Mouse (Mus musculus) neural tube, embryonic 13.5 days (tissue): Measurements from ENCODE around the gene Fam19a3. TPM values are rescaled to one million over a fixed set of nuclear protein-coding genes. Genes with fewer than 3 reads are reported as not detected.

Experiments used
- ATAC-seq: fragments of 200-750 bp; cut with Nextera tagmentation; 2 replicates; pipeline ENCODE4 v1.8.0; 2017; ENCODE audit warnings: low read depth, mild to moderate bottlenecking, moderate TSS enrichment, moderate library complexity
- H3K27ac ChIP-seq: fragments of 300-500 bp; sonication (generic); replicated peaks from 2 replicates; pipeline ENCODE4 v1.5.1; 2015; ENCODE audit warnings: moderate library complexity, mild to moderate bottlenecking, inconsistent platforms
- H3K27me3 ChIP-seq: fragments of 300-500 bp; sonication (generic); 2 replicates; pipeline ENCODE4 v1.6.1; 2015; ENCODE audit warnings: mild to moderate bottlenecking, inconsistent platforms
- H3K36me3 ChIP-seq: fragments of 300-500 bp; sonication (generic); 2 replicates; pipeline ENCODE4 v1.6.1; 2015; ENCODE audit warnings: mild to moderate bottlenecking, inconsistent platforms
- H3K4me1 ChIP-seq: fragments of 300-500 bp; sonication (generic); replicated peaks from 2 replicates; pipeline ENCODE4 v1.6.1; 2015; ENCODE audit warnings: inconsistent platforms
- H3K4me2 ChIP-seq: fragments of 300-500 bp; sonication (generic); 2 replicates; pipeline ENCODE4 v1.6.1; 2015; ENCODE audit warnings: inconsistent platforms, mild to moderate bottlenecking, moderate library complexity
- H3K4me3 ChIP-seq: fragments of 300-500 bp; sonication (generic); 2 replicates; pipeline ENCODE4 v1.5.1; 2015; ENCODE audit warnings: mild to moderate bottlenecking, inconsistent platforms
- H3K9ac ChIP-seq: fragments of 300-500 bp; sonication (generic); 2 replicates; pipeline ENCODE4 v1.6.1; 2015; ENCODE audit warnings: moderate library complexity, mild to moderate bottlenecking, inconsistent platforms
- H3K9me3 ChIP-seq: fragments of 300-500 bp; sonication (generic); 2 replicates; pipeline ENCODE4 v1.6.1; 2016; ENCODE audit warnings: inconsistent platforms
- WGBS: fragments of 180-500 bp; shearing (Covaris S2); methylation state at CpG from one replicate; pipeline ENCODE4 v1.1.7; 2015; 5-methylcytosine and 5-hydroxymethylcytosine counted together
- polyA plus RNA-seq: library from polyadenylated mRNA; unstranded; fragments of >200 nt; fragmentation: Nextera tagmentation; extraction: Ambion mirVana; gene quantifications from 2 replicates; pipeline ENCODE4 v1.2.1, GENCODE M21; 2015

The Fam19a3 gene
- polyA plus RNA-seq, 1 experiment from 2014 or later, result not detected

GRCm38 (mm10) chr3:104743864-104744263 lies 37.8 kb downstream of the Fam19a3 start:
- H3K27me3 ChIP-seq, result no peaks in the 10 kb centered on the region
- WGBS, result 83% methylated on average over 1 of the region's 1 CpGs
- no peak overlapping the region for H3K4me2 ChIP-seq
- H3K4me1 ChIP-seq, result no peaks in the 10 kb centered on the region
- H3K4me3 ChIP-seq, result no peak overlapping the region
- no peaks in the 10 kb centered on the region for H3K9me3 ChIP-seq
- H3K27ac ChIP-seq, result no peak overlapping the region
- H3K9ac ChIP-seq, result no peak overlapping the region
- H3K36me3 ChIP-seq, result no peaks in the 10 kb centered on the region
- no peak for ATAC-seq

- Histone ChIP-seq H3K27me3 (no peaks in the 10 kb centered on the region), H3K4me3 (no peak overlapping the region), H3K9me3 (no peaks in the 10 kb centered on the region), H3K36me3 (no peaks in the 10 kb centered on the region), H3K4me2 (no peak overlapping the region), H3K4me1 (no peaks in the 10 kb centered on the region), H3K9ac (no peak overlapping the region), H3K27ac (no peak overlapping the region)
- 50% methylated on average over 1 of the region's 1 CpGs for WGBS
- no peak for ATAC-seq
These were observed 38.5 kb downstream of the Fam19a3 start for GRCm38 (mm10) chr3:104743161-104743560.

GRCm38 (mm10) chr3:104741954-104742353 lies 39.7 kb downstream of the Fam19a3 start:
- no peaks in the 10 kb centered on the region for H3K36me3 ChIP-seq
- H3K4me1 ChIP-seq, result no peaks in the 10 kb centered on the region
- H3K9ac ChIP-seq, result no peak overlapping the region
- H3K27me3 ChIP-seq, result no peaks in the 10 kb centered on the region
- no peak for ATAC-seq
- no peak overlapping the region for H3K4me3 ChIP-seq
- 86% methylated on average over 3 of the region's 3 CpGs for WGBS
- no peaks in the 10 kb centered on the region for H3K9me3 ChIP-seq
- no peak overlapping the region for H3K4me2 ChIP-seq
- no peak overlapping the region for H3K27ac ChIP-seq

- Histone ChIP-seq H3K9me3 (no peaks in the 10 kb centered on the region), H3K27ac (no peak overlapping the region), H3K4me1 (no peaks in the 10 kb centered on the region), H3K27me3 (0 out of 2 replicates have a peak, but pooled peaks cover 4% of the 10 kb centered on the region), H3K4me2 (no peak overlapping the region), H3K36me3 (no peaks in the 10 kb centered on the region), H3K9ac (no peak overlapping the region), H3K4me3 (no peak overlapping the region)
- WGBS, result 72% methylated on average over 7 of the region's 7 CpGs
- no peak for ATAC-seq
These were observed 47.0 kb downstream of the Fam19a3 start for GRCm38 (mm10) chr3:104734654-104735053.

- Histone ChIP-seq H3K4me1 (no peaks in the 10 kb centered on the region), H3K27me3 (0 out of 2 replicates have a peak, but pooled peaks cover 4% of the 10 kb centered on the region), H3K27ac (no peak overlapping the region), H3K9me3 (no peaks in the 10 kb centered on the region), H3K9ac (no peak overlapping the region), H3K36me3 (no peaks in the 10 kb centered on the region), H3K4me3 (no peak overlapping the region), H3K4me2 (no peak overlapping the region)
- 65% methylated on average over 3 of the region's 3 CpGs for WGBS
- ATAC-seq, result no peak
These were observed 48.7 kb downstream of the Fam19a3 start for GRCm38 (mm10) chr3:104732907-104733306.

GRCm38 (mm10) chr3:104729270-104729839 lies 52.3 kb downstream of the Fam19a3 start:
- Histone ChIP-seq H3K9ac (no peak overlapping the region), H3K4me1 (no peaks in the 10 kb centered on the region), H3K4me2 (no peak overlapping the region), H3K4me3 (no peak overlapping the region), H3K27ac (no peak overlapping the region), H3K27me3 (0 out of 2 replicates have a peak, but pooled peaks cover 4% of the 10 kb centered on the region), H3K9me3 (no peaks in the 10 kb centered on the region), H3K36me3 (no peaks in the 10 kb centered on the region)
- 77% methylated on average over 6 of the region's 6 CpGs for WGBS
- ATAC-seq, result no peak

Other genes with a start within 250 kb of the Fam19a3 start
- gene Slc16a1, start 143.2 kb downstream of the Fam19a3 start, polyA plus RNA-seq, result 8.3 and 9.8 TPM in 2 replicates
- 1.5 and 1.9 TPM in 2 replicates for gene Ppm1j, start 784 bp downstream of the Fam19a3 start, polyA plus RNA-seq
- 82.9 and 83.0 TPM in 2 replicates for gene Rhoc, start 6.5 kb upstream of the Fam19a3 start, polyA plus RNA-seq
- 13.4 and 13.8 TPM in 2 replicates for gene Mov10, start 36.7 kb upstream of the Fam19a3 start, polyA plus RNA-seq
- 40.4 and 47.0 TPM in 2 replicates for gene St7l, start 82.2 kb upstream of the Fam19a3 start, polyA plus RNA-seq
- gene Capza1, start 82.7 kb upstream of the Fam19a3 start, polyA plus RNA-seq, result 181 and 198 TPM in 2 replicates
- gene Wnt2b, start 180.1 kb upstream of the Fam19a3 start, polyA plus RNA-seq, result 0.47 and 0.80 TPM in 2 replicates